Mouse (Mus musculus) erythroblast, embryonic 14.5 days (primary cell): ENCODE measurements around the gene Lmntd1. TPM values are rescaled to one million over a fixed set of nuclear protein-coding genes. Genes with fewer than 3 reads are reported as not detected.

Source experiments
- H3K27me3 ChIP-seq: 2 replicates; pipeline ENCODE4 v1.6.1; 2012; ENCODE audit warnings: inconsistent platforms; ENCODE audit not compliant: control insufficient read depth
- H3K36me3 ChIP-seq: 2 replicates; pipeline ENCODE4 v1.6.1; 2012; ENCODE audit warnings: mild to moderate bottlenecking, inconsistent platforms; ENCODE audit not compliant: control insufficient read depth
- H3K4me1 ChIP-seq: 2 replicates; pipeline ENCODE4 v1.6.1; 2012; ENCODE audit warnings: inconsistent platforms; ENCODE audit not compliant: control insufficient read depth
- H3K4me3 ChIP-seq: replicated peaks from 2 replicates; pipeline ENCODE3; 2012; ENCODE audit warnings: moderate library complexity, mild to moderate bottlenecking, inconsistent platforms
- H3K9me3 ChIP-seq: 2 replicates; pipeline ENCODE4 v1.6.1; 2012; ENCODE audit warnings: low read length, inconsistent platforms, mixed read lengths; ENCODE audit not compliant: control insufficient read depth
- GATA1 ChIP-seq: IDR thresholded peaks from 2 replicates; pipeline ENCODE4 v1.6.1; 2012; ENCODE audit warnings: low read length, inconsistent platforms, mixed read lengths
- TAL1 ChIP-seq: IDR thresholded peaks from 3 replicates; pipeline ENCODE4 v1.6.1; 2012; ENCODE audit warnings: low read length, inconsistent platforms, mixed read lengths
- polyA plus RNA-seq: library from polyadenylated mRNA; stranded (reverse); fragments of >175 nt; gene quantifications from 2 replicates; pipeline ENCODE4 v1.2.3, GENCODE M21; 2012

Gene Lmntd1
- polyA plus RNA-seq, 1 experiment, result not detected

GRCm38 (mm10) chr6:145348196-145348915 is 265.8 kb downstream of the Lmntd1 start:
- Histone ChIP-seq H3K27me3 (no peaks in the 10 kb centered on the region), H3K4me3 (no peak overlapping the region), H3K9me3 (no peaks in the 10 kb centered on the region), H3K4me1 (no peaks in the 10 kb centered on the region), H3K36me3 (no peaks in the 10 kb centered on the region)
- TF ChIP-seq GATA1 (no peak), TAL1 (no peak)

- no peaks in the 10 kb centered on the region for H3K27me3 ChIP-seq
- TF ChIP-seq TAL1, result no peak
- no peak for TF ChIP-seq GATA1
- no peaks in the 10 kb centered on the region for H3K9me3 ChIP-seq
- H3K36me3 ChIP-seq, result no peaks in the 10 kb centered on the region
- no peaks in the 10 kb centered on the region for H3K4me1 ChIP-seq
- H3K4me3 ChIP-seq, result no peak overlapping the region
These were observed 266.5 kb downstream of the Lmntd1 start for GRCm38 (mm10) chr6:145347641-145348040.

DNA sequence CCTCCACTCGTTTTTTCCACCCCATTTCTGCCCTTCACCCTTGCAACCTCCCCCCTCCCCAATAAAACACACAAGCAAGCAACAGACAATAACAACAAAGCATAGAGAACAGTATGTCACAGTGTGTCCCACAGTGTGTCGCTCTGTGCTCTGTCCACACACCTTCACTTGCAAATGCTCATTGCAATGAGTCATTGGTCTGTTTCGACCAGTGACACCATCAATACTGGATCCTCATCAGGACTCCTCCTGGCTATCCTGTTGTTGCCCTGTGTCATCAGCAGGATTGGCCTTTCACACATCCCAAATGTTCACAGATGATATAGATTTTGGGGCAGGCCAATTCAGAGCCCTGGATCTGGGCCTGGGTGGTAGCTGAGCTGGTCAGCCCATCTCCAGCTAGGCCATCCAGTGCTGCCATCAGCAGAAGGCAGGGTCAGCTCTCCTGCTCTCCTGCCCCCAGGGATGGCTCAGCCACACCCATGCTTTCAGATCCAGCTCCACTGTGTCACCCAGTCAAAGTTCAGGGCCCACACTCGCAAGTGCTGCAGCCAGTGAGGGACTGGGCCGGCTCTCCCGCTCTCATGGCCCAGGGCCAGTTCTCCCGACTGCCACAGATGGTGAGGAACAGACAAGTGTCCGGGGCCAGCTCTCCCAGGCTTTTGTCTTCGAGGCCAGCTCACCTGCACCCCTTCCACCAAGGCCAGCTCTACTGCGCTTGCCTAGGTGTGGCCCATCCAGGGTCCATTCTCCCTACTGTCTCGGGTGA is 267.1 kb downstream of the Lmntd1 start:
- TF ChIP-seq GATA1 (no peak), TAL1 (no peak)
- Histone ChIP-seq H3K4me1 (no peaks in the 10 kb centered on the region), H3K27me3 (no peaks in the 10 kb centered on the region), H3K9me3 (no peaks in the 10 kb centered on the region), H3K4me3 (no peak overlapping the region), H3K36me3 (no peaks in the 10 kb centered on the region)

- Histone ChIP-seq H3K36me3 (no peaks in the 10 kb centered on the region), H3K27me3 (no peaks in the 10 kb centered on the region), H3K4me3 (no peak overlapping the region), H3K4me1 (peaks cover 5% of the 10 kb centered on the region), H3K9me3 (no peaks in the 10 kb centered on the region)
- TF ChIP-seq GATA1 (no peak), TAL1 (no peak)
These were observed 267.8 kb downstream of the Lmntd1 start for GRCm38 (mm10) chr6:145346305-145346704.

DNA sequence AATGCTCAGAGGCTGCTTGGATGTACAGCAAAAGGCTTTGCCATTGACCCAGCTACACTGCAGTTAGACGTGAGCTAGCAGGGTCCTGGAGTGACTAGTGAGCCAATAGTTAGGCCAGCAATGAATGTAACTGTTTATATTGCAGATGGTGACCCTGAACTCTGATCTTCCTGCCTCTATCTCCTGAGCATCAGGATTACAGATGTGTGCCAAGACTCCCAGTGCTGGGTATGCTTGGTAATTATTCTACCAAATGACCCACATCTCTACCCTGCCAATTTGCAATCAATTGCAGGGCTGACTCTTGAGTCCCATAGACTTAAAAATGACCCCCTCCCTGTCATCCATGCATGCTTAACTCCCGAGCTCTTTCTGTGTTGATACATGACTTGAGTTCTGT is 269.4 kb downstream of the Lmntd1 start:
- no peaks in the 10 kb centered on the region for H3K9me3 ChIP-seq
- H3K4me1 ChIP-seq, result peaks cover 20% of the 10 kb centered on the region
- TF ChIP-seq GATA1 (no peak), TAL1 (no peak)
- H3K36me3 ChIP-seq, result no peaks in the 10 kb centered on the region
- H3K27me3 ChIP-seq, result peaks cover 7% of the 10 kb centered on the region
- H3K4me3 ChIP-seq, result no peak overlapping the region

- peaks cover 20% of the 10 kb centered on the region for H3K4me1 ChIP-seq
- no peaks in the 10 kb centered on the region for H3K9me3 ChIP-seq
- peaks cover 19% of the 10 kb centered on the region for H3K27me3 ChIP-seq
- TF ChIP-seq TAL1 (no peak), GATA1 (no peak)
- H3K36me3 ChIP-seq, result no peaks in the 10 kb centered on the region
- H3K4me3 ChIP-seq, result no peak overlapping the region
These were observed 270.7 kb downstream of the Lmntd1 start for GRCm38 (mm10) chr6:145343457-145343856.

DNA sequence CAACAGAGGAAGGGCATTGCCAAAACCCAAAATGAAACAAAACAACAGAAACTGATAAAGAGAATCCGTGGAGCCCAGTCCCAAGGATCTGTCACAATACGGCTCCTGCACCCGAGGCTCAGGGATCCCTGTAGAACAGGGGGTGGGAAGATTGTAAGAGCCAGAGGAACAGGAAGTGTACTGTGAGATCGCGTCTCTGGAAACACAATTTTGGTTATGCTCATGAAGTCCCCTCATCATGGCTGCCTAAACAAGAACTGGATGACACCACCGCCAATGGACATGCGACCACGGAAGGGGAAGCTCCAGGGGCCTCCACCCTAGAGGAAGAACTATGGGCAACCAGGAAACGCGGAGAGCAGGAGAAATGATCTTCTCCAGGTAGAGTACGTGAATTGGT is 271.3 kb downstream of the Lmntd1 start:
- Histone ChIP-seq H3K4me3 (no peak overlapping the region), H3K9me3 (peaks cover 5% of the 10 kb centered on the region; the same call in 1 of the 2 replicates), H3K27me3 (peaks cover 24% of the 10 kb centered on the region), H3K36me3 (no peaks in the 10 kb centered on the region), H3K4me1 (peaks cover 20% of the 10 kb centered on the region)
- TF ChIP-seq TAL1, result no peak
- no peak for TF ChIP-seq GATA1

DNA sequence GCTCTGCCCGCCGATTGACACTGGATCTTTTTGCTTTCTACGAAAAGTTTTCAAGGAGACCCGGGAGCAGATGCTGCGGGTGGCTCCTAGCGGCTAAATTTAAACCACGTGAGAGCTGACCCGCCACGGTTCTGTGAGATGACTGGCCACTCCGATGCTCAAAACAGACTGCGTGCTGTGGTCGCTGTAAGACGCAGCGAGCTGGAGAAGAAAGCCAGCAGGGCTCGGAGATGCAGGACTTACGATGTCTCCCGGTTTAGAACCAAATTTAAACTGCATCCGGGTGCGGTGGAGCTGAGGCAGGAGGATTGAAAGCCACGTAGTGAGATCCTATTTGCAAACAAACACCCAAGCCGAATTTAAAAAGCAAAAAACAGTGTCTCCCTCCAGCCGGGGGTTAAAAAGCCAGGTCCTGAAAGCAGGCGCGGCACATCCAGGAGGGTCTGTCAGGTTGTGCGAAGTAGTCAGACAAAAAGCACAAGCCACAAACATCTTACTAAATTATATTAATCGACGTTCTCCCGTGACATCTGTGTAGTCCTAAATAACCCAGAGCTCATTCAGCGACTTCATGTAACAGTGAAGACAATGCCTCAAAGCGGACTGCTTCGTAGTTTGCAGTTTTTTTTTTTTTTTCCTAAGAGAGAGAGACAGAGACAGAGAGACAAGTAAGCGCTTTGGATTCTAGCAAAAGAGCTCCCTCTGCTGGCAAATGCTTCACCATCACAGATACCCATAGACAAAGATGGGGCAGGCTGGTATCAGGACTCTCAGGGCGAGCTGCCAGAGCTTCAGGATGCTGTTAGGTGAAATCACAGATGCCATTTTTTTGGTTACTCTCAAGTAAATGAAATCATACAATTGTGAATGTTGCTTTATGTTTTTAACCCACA is 272.6 kb downstream of the Lmntd1 start:
- TF ChIP-seq TAL1, result no peak
- no peak for TF ChIP-seq GATA1
- Histone ChIP-seq H3K4me3 (peak overlapping the region; percentile 63), H3K4me1 (peaks cover 20% of the 10 kb centered on the region), H3K27me3 (peaks cover 24% of the 10 kb centered on the region), H3K36me3 (no peaks in the 10 kb centered on the region), H3K9me3 (peaks cover 7% of the 10 kb centered on the region; the same call in 1 of the 2 replicates)

DNA sequence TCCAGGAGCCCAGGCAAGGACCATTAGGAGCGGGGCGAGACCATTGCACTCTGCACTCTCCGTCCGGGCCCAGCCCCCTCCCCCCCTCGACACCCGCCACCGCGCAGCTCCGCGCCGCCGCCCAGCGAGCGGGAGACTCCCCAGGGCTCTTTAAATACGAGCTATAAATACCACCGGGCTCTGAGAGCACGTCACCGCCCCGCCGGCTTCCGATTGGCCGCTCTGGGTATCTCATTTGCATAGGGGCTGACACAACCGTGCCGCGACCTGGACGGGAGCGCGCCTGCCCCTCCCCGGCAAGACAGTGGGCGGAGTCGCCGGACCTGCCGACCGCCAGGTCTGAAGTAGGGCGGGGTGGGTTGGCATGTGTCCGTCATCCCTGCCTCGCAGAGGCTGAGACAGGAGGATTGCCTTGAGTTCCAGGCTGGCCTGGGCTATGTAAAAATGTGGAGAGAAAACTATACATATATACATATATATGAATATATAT is 273.4 kb downstream of the Lmntd1 start:
- H3K4me1 ChIP-seq, result peaks cover 20% of the 10 kb centered on the region
- H3K27me3 ChIP-seq, result peaks cover 24% of the 10 kb centered on the region
- peaks cover 7% of the 10 kb centered on the region; the same call in 1 of the 2 replicates for H3K9me3 ChIP-seq
- no peak for TF ChIP-seq TAL1
- TF ChIP-seq GATA1, result no peak
- H3K36me3 ChIP-seq, result no peaks in the 10 kb centered on the region
- H3K4me3 ChIP-seq, result peak overlapping the region; percentile 63
